Comparison of ENCODE assay signal across 14 mouse cellular contexts in the genomic region with DNA sequence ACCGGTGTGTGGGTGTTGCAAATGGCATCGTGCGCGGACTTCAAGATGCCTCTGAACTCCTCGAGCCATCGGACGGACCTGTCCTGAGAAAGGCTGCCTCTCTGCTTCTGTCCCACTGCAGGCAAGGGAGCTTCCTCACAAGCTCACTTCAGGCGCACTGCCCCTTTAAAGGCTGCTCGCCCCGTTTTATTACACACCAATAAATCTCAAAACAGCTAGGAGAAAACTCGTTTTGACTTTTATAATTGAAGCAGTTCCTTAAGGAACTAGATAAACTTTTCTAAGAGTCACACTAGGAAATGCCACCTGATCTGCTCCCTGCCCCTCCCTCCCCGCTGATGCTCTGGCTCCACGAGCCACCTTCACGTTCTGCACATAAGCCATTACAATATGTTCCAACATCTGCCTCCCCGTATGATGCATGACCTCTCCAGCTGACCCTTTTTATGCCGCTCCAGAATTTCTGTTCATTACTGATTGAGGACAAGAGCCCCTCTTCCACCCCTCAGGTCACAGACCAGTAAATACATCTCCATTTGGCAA.
DNase-seq lines count a peak whose midpoint lies in the region; ATAC-seq lines count a peak whose summit lies in the region.
"Had no signal": no experiment of that assay in that cellular context is flagged by ENCODE, and none has a peak within 500 bp of the region (broad histone marks: within the 10 kb centered on the region; RNA-seq: fewer than 3 reads in every experiment).

No protein-coding gene starts in this region.

- no peaks in the 10 kb centered on the region for H3K36me3 ChIP-seq in kidney, embryonic 16.5 days (ENCODE audit: insufficient read depth, low read length)
- no peaks in the 10 kb centered on the region for H3K36me3 ChIP-seq in intestine, embryonic 16.5 days (ENCODE audit: control insufficient read depth, insufficient read depth, low read length)
- no peaks in the 10 kb centered on the region for H3K36me3 ChIP-seq in neural tube, embryonic 14.5 days (ENCODE audit: control insufficient read depth, insufficient read depth, low read length)
- H3K36me3 ChIP-seq: hindbrain, embryonic 15.5 days had no signal

- 0 out of 2 replicates have a peak overlapping the region, but pooled peaks have one; percentile 9 for H3K4me3 ChIP-seq in kidney, embryonic 16.5 days (ENCODE audit: low read length)
- no peak overlapping the region for H3K4me3 ChIP-seq in intestine, embryonic 16.5 days (ENCODE audit: low read length)
- H3K4me3 ChIP-seq in neural tube, embryonic 14.5 days (ENCODE audit: low read depth, low read length) = no peak overlapping the region
- H3K4me3 ChIP-seq: hindbrain, embryonic 15.5 days; megakaryocyte, embryonic 14.5 days had no signal

- H3K27ac ChIP-seq in kidney, embryonic 16.5 days (ENCODE audit: low read length) = no peak overlapping the region
- H3K27ac ChIP-seq in intestine, embryonic 16.5 days (ENCODE audit: low read length) = no peak overlapping the region
- no peak overlapping the region for H3K27ac ChIP-seq in neural tube, embryonic 14.5 days (ENCODE audit: low read depth, low read length)
- H3K27ac ChIP-seq: hindbrain, embryonic 15.5 days had no signal

- WGBS in kidney, embryonic 16.5 days = 14% methylated on average over 16 of the region's 16 CpGs
- WGBS in intestine, embryonic 16.5 days = 35% methylated on average over 16 of the region's 16 CpGs
- 19% methylated on average over 16 of the region's 16 CpGs for WGBS in neural tube, embryonic 14.5 days

- H3K4me2 ChIP-seq in kidney, embryonic 16.5 days (replicated peaks; ENCODE audit: low read depth, low read length) = peak overlapping the region; percentile 48
- peak overlapping the region; percentile 32 for H3K4me2 ChIP-seq in intestine, embryonic 16.5 days (ENCODE audit: low read depth, low read length)
- H3K4me2 ChIP-seq in neural tube, embryonic 14.5 days (ENCODE audit: low read depth, low read length) = peak overlapping the region; percentile 27
- H3K4me2 ChIP-seq: hindbrain, embryonic 15.5 days had no signal

- no peak for DNase-seq in kidney, adult 9 months
- peak; percentile 42 for DNase-seq in embryo, embryonic 11 days
- no peak for DNase-seq in testis, postnatal 10 days (ENCODE audit: low spot score)
- no peak for DNase-seq in frontal cortex, adult 2 months (ENCODE audit: extremely low spot score in 1 of 2, low spot score in 1 of 2)
- DNase-seq: cerebellum, adult 9-11 months; lung, adult 2 months; thymus, postnatal 14 days had no signal

- ATAC-seq in kidney, embryonic 16.5 days (ENCODE audit: low FRiP score, low TSS enrichment) = peak; percentile 62; the same call in 1 of the 2 replicates
- peak; percentile 87 for ATAC-seq in intestine, embryonic 16.5 days
- ATAC-seq in neural tube, embryonic 14.5 days (ENCODE audit: low read depth) = peak; percentile 41; the same call in 1 of the 2 replicates
- ATAC-seq: Patski had no signal

- H3K9ac ChIP-seq in kidney, embryonic 16.5 days (replicated peaks; ENCODE audit: low read length) = no peak overlapping the region
- H3K9ac ChIP-seq in intestine, embryonic 16.5 days (ENCODE audit: low read depth, low read length) = no peak overlapping the region
- no peak overlapping the region for H3K9ac ChIP-seq in neural tube, embryonic 14.5 days (replicated peaks; ENCODE audit: low read depth, low read length)
- H3K9ac ChIP-seq: hindbrain, embryonic 15.5 days had no signal

- no peaks in the 10 kb centered on the region for H3K9me3 ChIP-seq in kidney, embryonic 16.5 days (ENCODE audit: low read length)
- no peaks in the 10 kb centered on the region for H3K9me3 ChIP-seq in intestine, embryonic 16.5 days (ENCODE audit: control insufficient read depth, low read length)
- no peaks in the 10 kb centered on the region for H3K9me3 ChIP-seq in neural tube, embryonic 14.5 days (ENCODE audit: control insufficient read depth, low read length)
- H3K9me3 ChIP-seq: hindbrain, embryonic 15.5 days; megakaryocyte, embryonic 14.5 days had no signal

- no peaks in the 10 kb centered on the region for H3K27me3 ChIP-seq in kidney, embryonic 16.5 days (ENCODE audit: insufficient read depth, low read length)
- H3K27me3 ChIP-seq in intestine, embryonic 16.5 days (replicated peaks; ENCODE audit: control insufficient read depth, insufficient read depth, low read length) = no peaks in the 10 kb centered on the region
- no peaks in the 10 kb centered on the region for H3K27me3 ChIP-seq in neural tube, embryonic 14.5 days (ENCODE audit: control insufficient read depth, insufficient read depth, low read length)
- H3K27me3 ChIP-seq: CH12.LX; hindbrain, embryonic 15.5 days; Patski had no signal

- H3K4me1 ChIP-seq in kidney, embryonic 16.5 days (ENCODE audit: insufficient read depth, low read length) = peaks cover 4% of the 10 kb centered on the region; the same call in 1 of the 2 replicates
- H3K4me1 ChIP-seq in intestine, embryonic 16.5 days (ENCODE audit: control insufficient read depth, insufficient read depth, low read length) = peaks cover 3% of the 10 kb centered on the region; the same call in 1 of the 2 replicates
- H3K4me1 ChIP-seq in neural tube, embryonic 14.5 days (ENCODE audit: control insufficient read depth, insufficient read depth, low read length) = 0 out of 2 replicates have a peak, but pooled peaks cover 3% of the 10 kb centered on the region
- H3K4me1 ChIP-seq: megakaryocyte, embryonic 14.5 days had no signal
